Mouse (Mus musculus) heart, embryonic 15.5 days (tissue): Measurements from ENCODE around the gene Dnlz. TPM values are rescaled to one million over a fixed set of nuclear protein-coding genes. Genes with fewer than 3 reads are reported as not detected.
A peak's percentile ranks its signal among the peaks of the same experiment; 100 is the strongest.

ENCODE experiments used
- ATAC-seq: fragments of 200-750 bp; cut with Nextera tagmentation; replicated peaks from 2 replicates; pipeline ENCODE4 v1.8.0; 2017; ENCODE audit warnings: low read depth, moderate TSS enrichment; ENCODE audit not compliant: insufficient number of reproducible peaks, insufficient read depth, low FRiP score
- H3K27ac ChIP-seq: fragments of 300-500 bp; sonication (generic); 2 replicates; pipeline ENCODE4 v1.5.1; 2015; ENCODE audit warnings: mild to moderate bottlenecking, inconsistent platforms
- H3K27me3 ChIP-seq: fragments of 300-500 bp; sonication (generic); 2 replicates; pipeline ENCODE4 v1.6.1; 2015; ENCODE audit warnings: inconsistent platforms
- H3K36me3 ChIP-seq: fragments of 300-500 bp; sonication (generic); 2 replicates; pipeline ENCODE4 v1.6.1; 2015; ENCODE audit warnings: mild to moderate bottlenecking, inconsistent platforms
- H3K4me1 ChIP-seq: fragments of 300-500 bp; sonication (generic); replicated peaks from 2 replicates; pipeline ENCODE4 v1.6.1; 2015; ENCODE audit warnings: inconsistent platforms
- H3K4me2 ChIP-seq: fragments of 300-500 bp; sonication (generic); 2 replicates; pipeline ENCODE4 v1.6.1; 2015; ENCODE audit warnings: inconsistent platforms, mild to moderate bottlenecking, moderate library complexity
- H3K4me3 ChIP-seq: fragments of 300-500 bp; sonication (generic); 2 replicates; pipeline ENCODE4 v1.5.1; 2015; ENCODE audit warnings: mild to moderate bottlenecking, inconsistent platforms
- H3K9ac ChIP-seq: fragments of 300-500 bp; sonication (generic); 2 replicates; pipeline ENCODE4 v1.6.1; 2015; ENCODE audit warnings: mild to moderate bottlenecking, inconsistent platforms
- H3K9me3 ChIP-seq: fragments of 300-500 bp; sonication (generic); replicated peaks from 2 replicates; pipeline ENCODE4 v1.6.1; 2016; ENCODE audit warnings: inconsistent platforms
- WGBS: fragments of 180-500 bp; shearing (Covaris S2); methylation state at CpG from one replicate; pipeline ENCODE4 v1.1.7; 2015; ENCODE audit warnings: mixed read lengths; 5-methylcytosine and 5-hydroxymethylcytosine counted together
- polyA plus RNA-seq: library from polyadenylated mRNA; unstranded; fragments of >200 nt; fragmentation: Nextera tagmentation; extraction: Ambion mirVana; gene quantifications from 2 replicates; pipeline ENCODE4 v1.2.1, GENCODE M21; 2015

Gene Dnlz
- polyA plus RNA-seq, 1 experiment from 2014 or later, result 22.1 TPM

GRCm38 (mm10) chr2:26338302-26339203 is 13.4 kb downstream of the Dnlz start:
- no peak overlapping the region for H3K9ac ChIP-seq

GRCm38 (mm10) chr2:26330702-26331101 is 21.2 kb downstream of the Dnlz start:
- ATAC-seq, result no peak

More at GRCm38 (mm10) chr2:26338302-26339203, 13.4 kb downstream of the Dnlz start:
- WGBS, result 82% methylated on average over 9 of the region's 13 CpGs
- no peak for ATAC-seq
- no peaks in the 10 kb centered on the region for H3K9me3 ChIP-seq
- 0 out of 2 replicates have a peak overlapping the region, but pooled peaks have one; percentile 35 for H3K4me3 ChIP-seq
- H3K36me3 ChIP-seq, result no peaks in the 10 kb centered on the region
- H3K27me3 ChIP-seq, result no peaks in the 10 kb centered on the region
- peaks cover 52% of the 10 kb centered on the region for H3K4me1 ChIP-seq
- peak overlapping the region; percentile 96 for H3K27ac ChIP-seq
- peak overlapping the region; percentile 55 for H3K4me2 ChIP-seq

GRCm38 (mm10) chr2:26330056-26330468 is 21.8 kb downstream of the Dnlz start:
- Histone ChIP-seq H3K36me3 (peaks cover 31% of the 10 kb centered on the region), H3K27ac (peak overlapping the region; percentile 76), H3K4me3 (no peak overlapping the region), H3K4me1 (peaks cover 26% of the 10 kb centered on the region), H3K4me2 (no peak overlapping the region), H3K9ac (0 out of 2 replicates have a peak overlapping the region, but pooled peaks have one; percentile 29), H3K27me3 (no peaks in the 10 kb centered on the region), H3K9me3 (no peaks in the 10 kb centered on the region)
- peak; percentile 57 for ATAC-seq
- 87% methylated on average over 4 of the region's 4 CpGs for WGBS

More at GRCm38 (mm10) chr2:26330702-26331101, 21.2 kb downstream of the Dnlz start:
- Histone ChIP-seq H3K27me3 (no peaks in the 10 kb centered on the region), H3K9ac (0 out of 2 replicates have a peak overlapping the region, but pooled peaks have one; percentile 29), H3K36me3 (peaks cover 26% of the 10 kb centered on the region), H3K4me1 (peaks cover 20% of the 10 kb centered on the region), H3K9me3 (no peaks in the 10 kb centered on the region), H3K4me3 (no peak overlapping the region), H3K4me2 (no peak overlapping the region), H3K27ac (0 out of 2 replicates have a peak overlapping the region, but pooled peaks have one; percentile 76)
- 75% methylated on average over 6 of the region's 6 CpGs for WGBS

DNA sequence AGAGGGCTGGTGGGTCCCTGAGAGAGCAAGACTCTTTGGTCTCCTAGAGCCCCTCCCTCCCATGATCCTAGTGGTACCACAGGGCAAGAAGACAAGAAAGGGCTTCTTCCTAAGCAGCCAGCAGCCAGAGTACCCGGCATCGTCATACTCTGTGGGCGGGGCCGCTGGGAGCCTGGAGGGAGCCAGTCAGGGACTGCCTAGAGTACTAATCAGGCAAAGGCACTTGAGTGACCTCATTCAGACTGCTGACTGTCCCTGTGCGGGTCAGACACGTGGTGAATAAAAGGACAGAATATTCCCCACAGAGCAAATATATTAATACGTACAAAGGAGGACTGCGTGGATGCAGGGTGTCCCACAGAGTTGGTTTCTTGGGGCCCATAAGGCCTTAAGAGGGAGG is 22.5 kb downstream of the Dnlz start:
- Histone ChIP-seq H3K4me2 (no peak overlapping the region), H3K27ac (peak overlapping the region; percentile 76), H3K27me3 (no peaks in the 10 kb centered on the region), H3K4me3 (no peak overlapping the region), H3K4me1 (peaks cover 33% of the 10 kb centered on the region), H3K36me3 (peaks cover 35% of the 10 kb centered on the region), H3K9me3 (no peaks in the 10 kb centered on the region), H3K9ac (no peak overlapping the region)
- WGBS, result 40% methylated on average over 8 of the region's 8 CpGs
- peak; percentile 78 for ATAC-seq

GRCm38 (mm10) chr2:26327852-26328251 is 24.1 kb downstream of the Dnlz start:
- no peak overlapping the region for H3K4me3 ChIP-seq

GRCm38 (mm10) chr2:26325386-26326181 is 26.3 kb downstream of the Dnlz start:
- Histone ChIP-seq H3K9ac (peak overlapping the region; percentile 26; the same call in 1 of the 2 replicates), H3K27me3 (no peaks in the 10 kb centered on the region), H3K9me3 (no peaks in the 10 kb centered on the region), H3K36me3 (peaks cover 38% of the 10 kb centered on the region), H3K4me3 (no peak overlapping the region), H3K4me1 (peaks cover 63% of the 10 kb centered on the region), H3K27ac (peak overlapping the region; percentile 59), H3K4me2 (no peak overlapping the region)
- peak; percentile 64; the same call in 1 of the 2 replicates for ATAC-seq
- 61% methylated on average over 15 of the region's 15 CpGs for WGBS

More at GRCm38 (mm10) chr2:26327852-26328251, 24.1 kb downstream of the Dnlz start:
- ATAC-seq, result no peak
- H3K27me3 ChIP-seq, result no peaks in the 10 kb centered on the region
- H3K36me3 ChIP-seq, result peaks cover 44% of the 10 kb centered on the region
- no peak overlapping the region for H3K4me2 ChIP-seq
- 88% methylated on average over 4 of the region's 4 CpGs for WGBS
- no peak overlapping the region for H3K9ac ChIP-seq
- peaks cover 48% of the 10 kb centered on the region for H3K4me1 ChIP-seq
- no peaks in the 10 kb centered on the region for H3K9me3 ChIP-seq
- H3K27ac ChIP-seq, result no peak overlapping the region

GRCm38 (mm10) chr2:26324917-26325316 is 27.0 kb downstream of the Dnlz start:
- 23% methylated on average over 2 of the region's 2 CpGs for WGBS
- Histone ChIP-seq H3K27ac (peak overlapping the region; percentile 66), H3K9ac (no peak overlapping the region), H3K4me1 (peaks cover 63% of the 10 kb centered on the region), H3K27me3 (no peaks in the 10 kb centered on the region), H3K4me2 (no peak overlapping the region), H3K9me3 (no peaks in the 10 kb centered on the region), H3K36me3 (peaks cover 38% of the 10 kb centered on the region), H3K4me3 (no peak overlapping the region)
- ATAC-seq, result peak; percentile 5; the same call in 1 of the 2 replicates

DNA sequence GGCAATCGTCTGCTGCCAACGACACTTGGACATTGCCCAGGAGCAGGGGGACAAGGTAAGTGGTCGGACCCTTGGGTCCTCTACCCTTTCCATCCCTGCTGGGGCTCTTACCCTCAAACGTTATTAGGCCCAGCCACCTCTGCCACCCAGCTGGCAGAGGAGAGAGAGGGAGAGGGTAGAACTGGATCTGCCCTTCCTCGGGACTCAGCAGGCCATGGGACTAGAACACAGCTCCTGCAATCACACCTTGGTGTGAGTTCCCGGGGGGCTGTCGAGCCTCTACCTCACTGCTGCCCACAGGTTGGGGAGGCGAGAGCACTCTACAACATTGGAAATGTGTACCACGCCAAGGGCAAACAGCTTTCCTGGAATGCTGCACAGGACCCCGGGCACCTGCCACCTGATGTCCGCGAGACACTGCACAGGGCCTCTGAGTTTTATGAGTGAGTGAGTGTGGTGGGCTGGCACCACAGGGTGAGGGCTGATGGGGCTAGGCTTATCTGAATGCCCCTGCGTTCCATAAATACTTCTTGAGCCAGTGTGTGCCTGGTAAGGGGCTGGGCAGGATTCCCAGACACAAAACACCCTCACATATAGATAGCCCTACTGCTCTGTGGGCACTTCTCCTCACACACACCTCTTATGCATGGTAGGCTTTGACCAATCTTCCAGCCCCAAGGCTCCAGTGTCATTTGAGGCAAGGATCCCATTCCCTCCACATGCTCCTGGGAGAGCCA is 28.2 kb downstream of the Dnlz start:
- Histone ChIP-seq H3K4me2 (no peak overlapping the region), H3K4me3 (no peak overlapping the region), H3K9ac (no peak overlapping the region; the same call in 1 of the 2 replicates), H3K36me3 (peaks cover 38% of the 10 kb centered on the region), H3K9me3 (no peaks in the 10 kb centered on the region), H3K4me1 (peaks cover 66% of the 10 kb centered on the region), H3K27ac (peak overlapping the region; percentile 66), H3K27me3 (no peaks in the 10 kb centered on the region)
- WGBS, result 68% methylated on average over 13 of the region's 13 CpGs
- peak; percentile 65 for ATAC-seq

DNA sequence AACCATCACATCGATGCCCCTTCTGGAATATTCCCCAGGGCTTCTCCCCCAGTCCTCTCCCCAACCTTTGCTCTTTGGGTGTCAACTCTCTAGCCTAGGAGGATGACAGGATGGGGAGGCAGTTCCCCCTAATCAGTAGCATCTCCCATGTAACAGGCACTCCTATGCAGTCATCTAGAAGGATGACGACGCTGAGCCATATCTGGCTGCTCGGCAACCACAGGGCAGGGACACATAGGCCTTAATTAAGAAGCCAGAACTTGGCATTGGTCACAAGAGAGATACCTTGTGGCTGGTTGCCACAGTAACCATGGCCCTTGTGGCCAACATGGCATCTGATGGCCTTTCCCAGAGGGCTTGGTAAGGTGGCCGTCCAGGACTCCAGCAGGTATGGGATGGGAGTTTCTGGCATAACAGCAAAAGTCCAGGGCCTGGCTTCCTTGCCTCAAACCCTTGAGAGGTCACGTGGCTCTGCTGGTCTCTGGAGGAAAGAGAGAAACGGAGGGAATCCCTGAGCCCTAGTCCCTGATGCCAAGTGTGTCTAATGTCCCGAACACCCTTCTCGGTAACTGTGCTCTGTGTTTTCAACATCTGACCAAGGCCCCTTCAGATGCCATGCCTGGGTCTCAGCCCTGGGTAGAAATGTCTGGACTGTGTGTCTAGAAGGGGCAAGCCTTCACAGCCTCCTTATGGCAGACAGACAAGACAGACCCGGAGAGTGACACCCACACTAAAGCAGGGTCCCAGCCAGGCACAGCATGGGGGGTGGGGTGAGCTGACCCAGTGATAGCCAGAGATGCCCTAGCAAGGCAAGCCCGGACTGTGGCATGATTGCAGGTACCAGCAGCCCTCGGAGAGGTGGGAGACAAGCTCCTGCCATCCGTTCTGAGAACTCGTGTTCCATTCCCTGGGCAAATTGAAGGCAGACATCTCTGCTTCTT is 31.4 kb downstream of the Dnlz start:
- 76% methylated on average over 14 of the region's 14 CpGs for WGBS
- no peak overlapping the region for H3K4me2 ChIP-seq
- no peaks in the 10 kb centered on the region for H3K9me3 ChIP-seq
- 0 out of 2 replicates have a peak, but pooled peaks cover 16% of the 10 kb centered on the region for H3K36me3 ChIP-seq
- H3K4me3 ChIP-seq, result no peak overlapping the region
- no peaks in the 10 kb centered on the region for H3K27me3 ChIP-seq
- H3K4me1 ChIP-seq, result peaks cover 87% of the 10 kb centered on the region
- 0 out of 2 replicates have a peak overlapping the region, but pooled peaks have one; percentile 12 for H3K9ac ChIP-seq
- no peak overlapping the region for H3K27ac ChIP-seq
- ATAC-seq, result no peak
